Mouse (Mus musculus) bone marrow, adult 2 months (tissue): ENCODE measurements at regions not wholly inside any gene's neighbourhood (a gene's known extent, or its start where the extent isn't known, plus 50 kb on each side); places are given as distances from the start of the nearest gene placed in this dataset.

Experiments used
- H3K27ac ChIP-seq: fragments of 200-500 bp; 2 replicates; pipeline ENCODE4 v1.5.1; 2012; ENCODE audit warnings: low read depth, mild to moderate bottlenecking, control low read depth, inconsistent platforms, low read length; ENCODE audit not compliant: control insufficient read depth, poor library complexity, insufficient read depth
- H3K4me1 ChIP-seq: fragments of 200-500 bp; 2 replicates; pipeline ENCODE4 v1.6.1; 2011; ENCODE audit warnings: low read length; ENCODE audit not compliant: control insufficient read depth, insufficient read depth
- H3K4me3 ChIP-seq: fragments of 200-500 bp; replicated peaks from 2 replicates; pipeline ENCODE3; 2011; ENCODE audit warnings: mild to moderate bottlenecking, low read depth, low read length, control low read depth; ENCODE audit not compliant: control insufficient read depth
- CTCF ChIP-seq: fragments of 200-500 bp; IDR thresholded peaks from 2 replicates; pipeline ENCODE4 v1.5.1; 2011; ENCODE audit warnings: low read length, control low read depth; ENCODE audit not compliant: control insufficient read depth, insufficient read depth
- POLR2A ChIP-seq: fragments of 200-500 bp; IDR thresholded peaks from 2 replicates; pipeline ENCODE4 v1.6.1; 2011; ENCODE audit warnings: low read depth, mild to moderate bottlenecking, control low read depth, low read length, borderline replicate concordance; ENCODE audit not compliant: control insufficient read depth
- WGBS: fragments of 180-500 bp; shearing (Covaris S2); methylation state at CpG from one replicate; pipeline ENCODE4 v1.1.7; 2018; 5-methylcytosine and 5-hydroxymethylcytosine counted together

DNA sequence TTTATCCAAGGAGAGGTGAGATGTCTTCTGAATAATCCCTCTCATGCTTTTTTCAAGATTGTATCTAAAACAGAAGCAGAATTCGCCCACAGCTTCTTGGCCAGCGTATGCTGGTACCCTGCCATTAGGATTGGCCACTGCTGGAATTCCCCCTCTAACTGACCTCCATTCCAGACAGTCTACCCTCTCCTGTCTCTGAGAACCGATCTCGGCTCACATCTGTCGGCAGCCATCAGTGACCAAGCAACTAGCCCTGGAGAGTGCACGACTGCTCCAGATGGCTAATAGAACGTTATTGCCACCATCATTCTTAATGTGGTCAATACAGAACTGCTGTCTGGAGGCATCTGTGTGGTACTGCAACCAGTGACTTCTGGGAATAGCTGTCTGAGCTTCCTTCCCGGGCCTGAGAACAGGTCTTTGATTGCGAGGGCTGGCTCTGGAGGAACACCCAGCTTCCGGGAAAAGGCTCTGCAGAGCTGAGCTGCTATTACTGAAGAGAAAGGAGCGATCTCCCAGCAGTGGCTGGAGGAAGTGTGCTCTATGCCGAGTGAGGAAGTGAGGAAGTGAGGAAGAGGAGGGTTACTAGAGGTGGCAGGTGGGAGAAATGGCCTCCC is 187.1 kb upstream of the Ppp2r3a start:
- TF ChIP-seq CTCF (no peak), POLR2A (no peak)
- WGBS, result 33% methylated on average over 12 of the region's 12 CpGs
- Histone ChIP-seq H3K4me3 (no peak overlapping the region), H3K27ac (no peak overlapping the region; the same call in 1 of the 2 replicates), H3K4me1 (no peaks in the 10 kb centered on the region)

DNA sequence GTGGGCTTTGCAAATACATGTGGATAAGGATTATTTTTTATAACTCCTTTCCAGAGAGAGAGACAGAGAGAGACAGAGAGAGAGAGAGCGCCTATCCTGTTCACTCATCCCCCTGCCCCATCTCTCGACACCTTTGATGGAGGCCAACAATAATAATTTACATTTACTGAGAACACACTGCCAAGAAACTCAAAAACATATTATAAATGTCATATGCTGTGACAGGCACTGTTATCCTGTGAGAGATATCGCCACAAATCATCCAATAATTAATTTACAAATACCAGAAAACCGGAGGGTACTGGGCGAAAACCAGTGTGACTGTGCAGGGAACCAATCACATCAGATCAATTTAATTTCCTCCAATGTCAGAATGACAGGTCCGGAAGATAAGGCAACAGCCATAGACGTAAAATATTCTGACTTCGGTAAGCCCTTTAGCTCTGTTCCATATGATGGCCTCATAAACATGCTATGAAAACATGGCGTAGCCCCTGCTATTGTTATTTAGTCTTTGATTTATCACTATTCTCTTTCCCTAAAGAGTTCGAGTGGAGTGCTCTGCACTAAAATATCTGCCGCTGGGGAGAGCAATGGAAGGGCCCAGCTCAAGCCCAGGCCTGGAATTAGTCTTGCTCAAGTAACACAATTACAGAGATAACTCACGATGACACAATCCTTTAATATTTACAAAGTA is 173.5 kb upstream of the Ppp2r3a start:
- whole genome bisulfite sequencing, result 80% methylated on average over 12 of the region's 12 CpGs
- TF ChIP-seq CTCF (no peak), POLR2A (no peak)
- Histone ChIP-seq H3K4me3 (no peak overlapping the region), H3K4me1 (no peaks in the 10 kb centered on the region), H3K27ac (no peak overlapping the region)

DNA sequence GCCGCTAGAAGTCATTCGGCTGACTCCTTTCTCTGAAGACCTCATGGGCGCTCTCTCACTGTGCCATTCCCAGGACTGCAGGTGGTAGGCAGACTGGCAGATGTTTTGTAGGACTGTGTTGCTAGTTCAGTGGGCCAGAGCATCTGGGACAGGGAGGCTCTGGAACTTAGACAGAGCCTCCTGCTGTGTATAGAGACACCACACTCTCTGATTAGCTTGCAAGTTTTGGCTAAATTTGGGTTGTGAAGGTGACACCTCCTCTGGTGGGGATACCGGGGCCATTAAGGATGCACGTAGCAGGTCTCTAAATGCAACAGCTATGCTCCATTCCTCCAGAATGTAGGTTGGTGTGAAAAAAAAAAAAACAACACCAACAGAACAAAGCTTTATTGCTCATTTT is 171.4 kb upstream of the Ppp2r3a start:
- Histone ChIP-seq H3K4me3 (no peak overlapping the region), H3K27ac (no peak overlapping the region), H3K4me1 (no peaks in the 10 kb centered on the region)
- no peak for TF ChIP-seq POLR2A
- TF ChIP-seq CTCF, result no peak
- 71% methylated on average over 5 of the region's 5 CpGs for WGBS

DNA sequence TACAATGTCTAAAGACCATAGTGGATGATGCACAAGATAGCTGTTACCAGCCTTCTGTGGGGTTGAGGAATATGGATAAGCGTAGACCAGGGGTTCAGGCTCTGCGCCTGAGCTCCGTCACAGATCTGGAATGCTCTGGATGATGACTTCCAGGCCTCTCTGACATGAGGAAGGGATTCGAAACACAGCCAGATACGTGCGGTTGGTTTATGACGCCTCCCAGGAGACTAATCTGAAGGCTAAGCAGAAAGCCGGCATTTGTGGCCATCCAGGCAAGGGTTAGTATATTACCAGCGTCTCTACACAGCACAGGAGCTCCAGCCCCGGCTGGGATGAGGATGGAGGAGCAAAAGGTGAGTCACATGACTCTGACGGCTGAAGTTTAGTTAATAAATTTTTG is 170.4 kb upstream of the Ppp2r3a start:
- no peak for TF ChIP-seq POLR2A
- TF ChIP-seq CTCF, result no peak
- H3K4me1 ChIP-seq, result no peaks in the 10 kb centered on the region
- no peak overlapping the region for H3K4me3 ChIP-seq
- H3K27ac ChIP-seq, result no peak overlapping the region
- WGBS, result 72% methylated on average over 11 of the region's 11 CpGs

DNA sequence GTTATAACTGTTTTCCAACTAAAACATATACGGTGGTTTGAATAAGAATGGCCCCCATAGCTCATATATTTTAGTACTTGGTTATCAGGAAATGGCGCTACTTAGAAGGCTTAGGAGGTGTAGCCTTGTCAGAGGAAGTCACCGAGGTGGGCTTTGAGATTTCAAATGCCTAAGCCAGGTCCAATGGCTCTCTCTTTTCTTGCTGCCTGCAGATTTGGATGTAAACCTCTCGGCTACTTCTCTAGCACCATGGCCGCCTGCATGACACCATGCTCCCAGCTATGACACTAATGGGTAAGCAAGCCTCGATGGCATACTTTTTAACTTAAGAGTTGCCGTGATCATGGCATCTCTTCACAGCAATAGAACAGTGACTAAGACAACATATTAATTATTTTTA is 169.5 kb upstream of the Ppp2r3a start:
- H3K4me3 ChIP-seq, result no peak overlapping the region
- TF ChIP-seq CTCF (no peak), POLR2A (no peak)
- 82% methylated on average over 7 of the region's 7 CpGs for WGBS
- no peaks in the 10 kb centered on the region for H3K4me1 ChIP-seq
- no peak overlapping the region for H3K27ac ChIP-seq

DNA sequence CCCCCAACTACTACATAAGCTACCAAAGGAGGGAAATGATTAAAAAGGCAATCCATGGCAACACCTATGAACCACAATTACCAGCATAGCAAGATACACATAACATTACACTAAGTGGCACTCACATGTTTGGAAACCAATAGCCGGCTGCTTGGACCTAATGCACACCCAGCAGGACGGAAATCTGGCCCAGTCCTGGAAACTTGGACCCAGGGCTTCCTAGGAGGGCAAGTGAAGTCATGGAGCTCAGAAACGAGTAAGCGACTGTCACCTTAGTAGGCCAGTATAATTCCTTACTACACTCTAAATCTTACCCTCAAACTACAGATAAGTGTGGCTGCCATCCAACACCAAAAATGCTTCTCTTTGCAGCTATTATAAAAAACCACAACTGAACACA is 168.6 kb upstream of the Ppp2r3a start:
- TF ChIP-seq CTCF (no peak), POLR2A (no peak)
- no peak overlapping the region for H3K27ac ChIP-seq
- H3K4me3 ChIP-seq, result no peak overlapping the region
- WGBS, result 83% methylated on average over 4 of the region's 4 CpGs
- no peaks in the 10 kb centered on the region for H3K4me1 ChIP-seq

DNA sequence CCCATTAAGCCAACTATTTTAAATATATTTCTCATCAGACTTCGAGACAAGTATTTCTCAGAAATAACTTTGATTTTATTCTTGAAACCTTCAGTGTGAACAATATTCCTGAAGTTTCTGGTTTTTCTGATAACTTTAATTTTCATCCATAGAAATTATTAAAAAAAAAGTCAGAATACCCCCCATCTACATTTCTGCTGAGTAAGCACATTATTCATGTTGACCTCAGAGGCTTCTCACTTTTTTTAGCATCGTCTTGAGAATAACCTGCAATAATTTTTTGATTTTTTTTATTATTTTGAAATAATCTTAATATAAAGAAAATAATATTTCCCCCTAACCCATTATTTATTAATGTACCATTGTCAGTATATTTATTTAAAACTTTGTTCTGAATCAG is 166.1 kb upstream of the Ppp2r3a start:
- TF ChIP-seq POLR2A (no peak), CTCF (no peak)
- 74% methylated on average over 2 of the region's 2 CpGs for WGBS
- H3K4me1 ChIP-seq, result no peaks in the 10 kb centered on the region; the same call in 1 of the 2 replicates
- no peak overlapping the region for H3K27ac ChIP-seq
- H3K4me3 ChIP-seq, result no peak overlapping the region

DNA sequence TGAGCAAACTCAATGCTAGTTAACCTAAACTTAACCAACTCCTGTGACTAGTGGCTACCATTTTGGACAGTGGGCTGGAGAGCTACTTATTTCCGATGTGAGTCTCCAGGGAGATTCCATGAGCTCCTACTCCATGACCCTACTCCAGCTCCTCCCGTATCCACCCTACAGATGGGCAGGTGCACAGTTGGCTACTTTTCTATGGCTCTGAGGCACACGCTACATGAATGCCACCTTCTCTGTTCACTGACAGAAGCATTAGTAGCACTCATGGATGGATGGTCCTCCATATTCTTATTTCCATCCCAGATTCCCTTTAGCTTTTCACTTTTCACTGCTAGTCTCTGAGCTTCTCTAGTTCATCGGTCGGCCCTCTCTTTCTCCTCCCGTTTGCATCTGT is 164.7 kb upstream of the Ppp2r3a start:
- 86% methylated on average over 6 of the region's 6 CpGs for WGBS
- Histone ChIP-seq H3K27ac (no peak overlapping the region), H3K4me1 (no peaks in the 10 kb centered on the region; the same call in 1 of the 2 replicates), H3K4me3 (no peak overlapping the region)
- TF ChIP-seq POLR2A (no peak), CTCF (no peak)

DNA sequence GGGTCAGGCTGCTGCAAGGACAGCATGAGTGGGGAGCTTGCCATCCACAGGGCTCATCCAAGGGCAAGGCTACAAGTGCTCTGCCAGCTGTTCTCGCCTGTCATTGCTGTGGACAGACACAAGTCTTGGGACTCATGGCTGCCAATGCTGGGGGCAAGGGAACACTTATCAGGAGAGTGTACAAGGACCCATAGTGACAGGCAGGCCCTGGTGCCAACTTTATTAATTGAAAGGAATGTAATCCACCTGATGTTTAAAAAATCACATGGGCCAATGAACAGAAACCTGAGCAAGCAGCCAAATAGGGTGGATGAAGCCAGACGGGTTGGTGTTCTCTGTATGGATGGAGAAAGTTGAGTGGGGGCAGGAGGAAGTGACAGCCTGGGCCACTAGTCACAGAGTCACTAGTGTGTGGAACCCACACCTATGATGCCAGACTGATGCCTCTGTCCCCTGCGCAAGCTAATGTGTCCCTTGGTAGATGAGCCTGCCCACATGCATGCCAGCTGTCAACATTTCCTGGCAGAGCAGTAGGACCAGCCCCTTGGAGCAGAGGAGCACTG is 161.6 kb upstream of the Ppp2r3a start:
- no peak for TF ChIP-seq CTCF
- no peak for TF ChIP-seq POLR2A
- H3K27ac ChIP-seq, result no peak overlapping the region; the same call in 1 of the 2 replicates
- H3K4me3 ChIP-seq, result no peak overlapping the region
- no peaks in the 10 kb centered on the region; the same call in 1 of the 2 replicates for H3K4me1 ChIP-seq
- WGBS, result 70% methylated on average over 3 of the region's 3 CpGs
